In genomic region chr9:81632191-81632735, GRCm38 (mm10) we compare ENCODE assay signal across 8 mouse cellular contexts. TPM values are rescaled to one million over a fixed set of nuclear protein-coding genes. Genes with fewer than 3 reads are reported as not detected.
A peak's percentile ranks its signal among the peaks of the same experiment; 100 is the strongest.
DNase-seq lines count a peak whose midpoint lies in the region; ATAC-seq and TF ChIP-seq lines count a peak whose summit lies in the region.

No protein-coding gene starts in this region.

- DNase-seq in layer of hippocampus, adult 2 months (ENCODE audit: low spot score in 2 of 2): no peak
- no peak for DNase-seq in layer of hippocampus, adult 8-10 months (ENCODE audit: low spot score in 2 of 2)
- DNase-seq in brain, embryonic 14.5 days (ENCODE audit: low read depth): peak; percentile 56
- DNase-seq in forelimb bud, embryonic 11.5 days (ENCODE audit: low read depth, low spot score): peak; percentile 5
- no peak for DNase-seq in limb, embryonic 14.5 days (ENCODE audit: low spot score)
- DNase-seq in gastrocnemius, postnatal 14 days: no peak
- DNase-seq in ovary, postnatal 10 days (ENCODE audit: low spot score): no peak

- peak overlapping the region; percentile 83 for H3K27ac ChIP-seq in layer of hippocampus, adult 2 months
- H3K27ac ChIP-seq in limb, embryonic 14.5 days (replicated peaks; ENCODE audit: low read depth, low read length): no peak overlapping the region
- no peak overlapping the region for H3K27ac ChIP-seq in neural tube, embryonic 14.5 days (ENCODE audit: low read depth, low read length)

- peak overlapping the region; percentile 59 for H3K4me3 ChIP-seq in layer of hippocampus, adult 2 months
- H3K4me3 ChIP-seq in limb, embryonic 14.5 days (replicated peaks; ENCODE audit: low read length): peak overlapping the region; percentile 51
- peak overlapping the region; percentile 80 for H3K4me3 ChIP-seq in neural tube, embryonic 14.5 days (ENCODE audit: low read depth, low read length)

- H3K9me3 ChIP-seq in limb, embryonic 14.5 days (ENCODE audit: control insufficient read depth, low read length): no peaks in the 10 kb centered on the region
- no peaks in the 10 kb centered on the region for H3K9me3 ChIP-seq in neural tube, embryonic 14.5 days (ENCODE audit: control insufficient read depth, low read length)

- peak overlapping the region; percentile 90 for H3K4me2 ChIP-seq in limb, embryonic 14.5 days (replicated peaks; ENCODE audit: low read depth, low read length, severe bottlenecking)
- peak overlapping the region; percentile 99 for H3K4me2 ChIP-seq in neural tube, embryonic 14.5 days (ENCODE audit: low read depth, low read length)

- no peaks in the 10 kb centered on the region for H3K4me1 ChIP-seq in limb, embryonic 14.5 days (ENCODE audit: control insufficient read depth, insufficient read depth, low read length)
- peaks cover 8% of the 10 kb centered on the region; the same call in 1 of the 2 replicates for H3K4me1 ChIP-seq in neural tube, embryonic 14.5 days (ENCODE audit: control insufficient read depth, insufficient read depth, low read length)

- intact Hi-C loops in gastrocnemius, postnatal 14 days (cut with DNase I; ENCODE audit: low total_unique reads): no loop called here

- TF ChIP-seq POLR2A in brain, embryonic 14.5 days (IDR thresholded peaks at IDR 0.05; ENCODE audit: borderline replicate concordance, extremely low read depth, insufficient read depth, insufficient read length, poor library complexity, severe bottlenecking): no peak
- no peak for TF ChIP-seq POLR2A in limb, embryonic 14.5 days (IDR thresholded peaks at IDR 0.05; ENCODE audit: borderline replicate concordance, extremely low read depth, insufficient read depth, insufficient read length)

- no peak for TF ChIP-seq CTCF in layer of hippocampus, adult 2 months (conservative IDR thresholded peaks at IDR 0.05)
- TF ChIP-seq CTCF in brain, embryonic 14.5 days (IDR thresholded peaks at IDR 0.05; ENCODE audit: borderline replicate concordance, extremely low read depth, insufficient read depth, insufficient read length): no peak

- ATAC-seq in limb, embryonic 14.5 days (ENCODE audit: low FRiP score, low read depth): no peak
- ATAC-seq in neural tube, embryonic 14.5 days (ENCODE audit: low read depth): peak; percentile 26; the same call in 1 of the 2 replicates

- peaks cover 27% of the 10 kb centered on the region for H3K27me3 ChIP-seq in limb, embryonic 14.5 days (ENCODE audit: control insufficient read depth, insufficient read depth, low read length)
- peaks cover 24% of the 10 kb centered on the region for H3K27me3 ChIP-seq in neural tube, embryonic 14.5 days (ENCODE audit: control insufficient read depth, insufficient read depth, low read length)

- under 1% methylated on average over 30 of the region's 31 CpGs for WGBS in limb, embryonic 14.5 days
- WGBS in neural tube, embryonic 14.5 days: under 1% methylated on average over 30 of the region's 31 CpGs

- H3K9ac ChIP-seq in limb, embryonic 14.5 days (ENCODE audit: low read depth, low read length, severe bottlenecking): peak overlapping the region; percentile 40
- peak overlapping the region; percentile 63 for H3K9ac ChIP-seq in neural tube, embryonic 14.5 days (replicated peaks; ENCODE audit: low read depth, low read length)

- no peaks in the 10 kb centered on the region for H3K36me3 ChIP-seq in limb, embryonic 14.5 days (ENCODE audit: control insufficient read depth, insufficient read depth, low read length)
- no peaks in the 10 kb centered on the region for H3K36me3 ChIP-seq in neural tube, embryonic 14.5 days (ENCODE audit: control insufficient read depth, insufficient read depth, low read length)

RNA-seq across cellular contexts. Expression of gene Htr1b, which starts 1.4 kb away (rescaled TPM):
- total RNA-seq in layer of hippocampus, adult 2 months (2021): 1 to 10 TPM; 9.1 to 9.5 TPM
- 10 to 100 TPM in 3 of 4 experiments, 1 to 10 TPM in 1; 9.8 to 13.8 (median 12.3) TPM for total RNA-seq in layer of hippocampus, adult 8-10 months (2022)
- 3.2 and 5.5 TPM in 2 replicates for polyA plus RNA-seq in brain, embryonic 14.5 days (2012; rRNA removed)
- polyA plus RNA-seq in limb, embryonic 14.5 days (2012; rRNA removed): 2.5 and 3.7 TPM in 2 replicates
- 0.65 and 1.0 TPM in 2 replicates for polyA plus RNA-seq in limb, embryonic 14.5 days (2014; fragmentation: Nextera tagmentation; extraction: Ambion mirVana)
- 2.7 and 3.1 TPM in 2 replicates for polyA plus RNA-seq in neural tube, embryonic 14.5 days (2014; fragmentation: Nextera tagmentation; extraction: Ambion mirVana)
- total RNA-seq in gastrocnemius, postnatal 14 days (2021): under 1 TPM in 1 of 2 experiments, not detected in 1; 0.14 TPM

Comparison
In these comparisons a context has a peak if more than half of its experiments do, and no peak if none do; other contexts are left out.
1. DNase-seq: peak in brain, embryonic 14.5 days (single experiment) and forelimb bud, embryonic 11.5 days (single experiment); none in layer of hippocampus, adult 2 months (0 of 2), layer of hippocampus, adult 8-10 months (0 of 2), limb, embryonic 14.5 days (single experiment), gastrocnemius, postnatal 14 days (single experiment) and ovary, postnatal 10 days (single experiment).
2. RNA of gene Htr1b, which starts 1.4 kb away (total RNA-seq): 9.8 to 13.8 TPM in layer of hippocampus, adult 8-10 months and 9.1 to 9.5 TPM in layer of hippocampus, adult 2 months; 0.14 TPM in gastrocnemius, postnatal 14 days; every median in the first group is over 4 times any median in the second.
3. Peak in every context shown above with its lines, with median percentiles within 50 percentile points of each other: H3K4me3 ChIP-seq.